Mouse (Mus musculus) forebrain, embryonic 11.5 days (tissue): Measurements from ENCODE around the gene Tiam2. TPM values are rescaled to one million over a fixed set of nuclear protein-coding genes. Genes with fewer than 3 reads are reported as not detected.

ENCODE experiments used
- ATAC-seq: fragments of 200-750 bp; cut with Nextera tagmentation; replicated peaks from 2 replicates; pipeline ENCODE4 v1.8.0; 2017; ENCODE audit warnings: moderate TSS enrichment; ENCODE audit not compliant: low FRiP score
- DNase-seq: peaks from one replicate; pipeline ENCODE4 v3.0.0-alpha.2; 2017; ENCODE audit warnings: low spot score
- H3K27ac ChIP-seq: fragments of 300-500 bp; sonication (generic); 2 replicates; pipeline ENCODE4 v1.5.1; 2014; ENCODE audit warnings: low read depth, low read length
- H3K27me3 ChIP-seq: fragments of 300-500 bp; sonication (generic); 2 replicates; pipeline ENCODE4 v1.6.1; 2014; ENCODE audit warnings: mild to moderate bottlenecking, low read length, mixed read lengths; ENCODE audit not compliant: control insufficient read depth, insufficient read depth
- H3K36me3 ChIP-seq: fragments of 300-500 bp; sonication (generic); 2 replicates; pipeline ENCODE4 v1.6.1; 2014; ENCODE audit warnings: mild to moderate bottlenecking, low read length, moderate library complexity, mixed read lengths; ENCODE audit not compliant: control insufficient read depth, insufficient read depth
- H3K4me1 ChIP-seq: fragments of 300-500 bp; sonication (generic); replicated peaks from 2 replicates; pipeline ENCODE4 v1.6.1; 2014; ENCODE audit warnings: low read length, mixed read lengths; ENCODE audit not compliant: control insufficient read depth, insufficient read depth
- H3K4me2 ChIP-seq: fragments of 300-500 bp; sonication (generic); 2 replicates; pipeline ENCODE4 v1.6.1; 2014; ENCODE audit warnings: low read depth, mild to moderate bottlenecking, low read length, moderate library complexity, mixed read lengths; ENCODE audit not compliant: severe bottlenecking
- H3K4me3 ChIP-seq: fragments of 300-500 bp; sonication (generic); 2 replicates; pipeline ENCODE4 v1.5.1; 2014; ENCODE audit warnings: low read depth, low read length
- H3K9ac ChIP-seq: fragments of 300-500 bp; sonication (generic); 2 replicates; pipeline ENCODE4 v1.6.1; 2014; ENCODE audit warnings: low read length
- H3K9me3 ChIP-seq: fragments of 300-500 bp; sonication (generic); 2 replicates; pipeline ENCODE4 v1.6.1; 2016; ENCODE audit warnings: low read length, mixed read lengths; ENCODE audit not compliant: control insufficient read depth
- WGBS: fragments of 180-500 bp; shearing (Covaris S2); extraction: QIAGEN DNeasy Blood & Tissue Kit; methylation state at CpG from one replicate; pipeline ENCODE4 v1.1.7; 2014; 5-methylcytosine and 5-hydroxymethylcytosine counted together
- polyA plus RNA-seq: library from polyadenylated mRNA; unstranded; fragments of >200 nt; fragmentation: Nextera tagmentation; extraction: Ambion mirVana; gene quantifications from 2 replicates; pipeline ENCODE4 v1.2.1, GENCODE M21; 2014

Gene Tiam2
- polyA plus RNA-seq, 1 experiment from 2014 or later, result 7.4 TPM

DNA sequence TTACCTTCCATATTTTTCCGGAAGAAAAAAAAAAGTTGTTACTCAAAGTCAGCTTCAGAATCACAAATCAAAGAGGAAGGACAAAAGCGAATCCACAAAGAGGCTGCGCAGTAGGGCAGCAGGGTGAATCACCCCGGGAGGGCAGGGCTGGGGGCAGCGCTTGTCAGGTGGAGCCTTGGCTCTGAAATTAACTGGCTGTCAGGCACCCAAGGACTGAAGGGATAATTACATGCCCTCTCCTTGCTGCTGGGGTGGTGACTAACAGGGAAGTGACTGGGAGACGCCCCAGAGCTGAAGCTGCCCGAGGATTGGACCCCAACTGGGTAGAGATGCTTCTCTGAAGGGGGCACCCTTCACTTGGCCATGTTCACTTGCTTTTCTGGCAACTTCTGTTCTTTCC, 159.5 kb downstream of the Tiam2 start:
- no peaks in the 10 kb centered on the region for H3K9me3 ChIP-seq
- H3K27me3 ChIP-seq, result no peaks in the 10 kb centered on the region
- no peak overlapping the region for H3K9ac ChIP-seq
- H3K4me2 ChIP-seq, result no peak overlapping the region
- H3K4me1 ChIP-seq, result no peaks in the 10 kb centered on the region
- no peaks in the 10 kb centered on the region for H3K36me3 ChIP-seq
- ATAC-seq (no peak), DNase-seq (no peak)
- WGBS, result 76% methylated on average over 7 of the region's 7 CpGs
- H3K4me3 ChIP-seq, result no peak overlapping the region
- H3K27ac ChIP-seq, result no peak overlapping the region

DNA sequence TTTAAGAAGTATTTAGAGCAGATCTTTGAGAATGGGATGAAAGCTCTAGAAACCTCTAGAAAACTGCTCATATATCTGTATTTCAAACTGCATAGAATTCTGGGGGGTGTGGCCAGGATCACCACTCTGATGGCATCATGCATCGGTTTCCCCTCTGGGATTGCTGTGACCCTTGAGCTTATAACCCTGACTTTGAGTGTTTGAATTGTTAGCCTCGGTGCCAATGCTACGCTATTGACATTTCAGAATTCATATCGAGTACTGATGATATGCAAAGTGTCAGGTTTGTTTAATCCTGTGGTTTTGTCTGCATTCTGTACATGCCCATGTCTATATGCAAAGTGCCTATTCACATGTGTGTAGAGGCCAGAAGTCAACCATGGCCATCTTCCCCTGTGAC, 160.8 kb downstream of the Tiam2 start:
- Histone ChIP-seq H3K27me3 (no peaks in the 10 kb centered on the region), H3K4me3 (no peak overlapping the region), H3K27ac (no peak overlapping the region), H3K36me3 (no peaks in the 10 kb centered on the region), H3K9ac (no peak overlapping the region), H3K4me1 (no peaks in the 10 kb centered on the region), H3K4me2 (no peak overlapping the region), H3K9me3 (no peaks in the 10 kb centered on the region)
- 92% methylated on average over 4 of the region's 4 CpGs for WGBS
- DNase-seq (no peak), ATAC-seq (no peak)

- Histone ChIP-seq H3K9ac (no peak overlapping the region), H3K27ac (no peak overlapping the region), H3K4me3 (no peak overlapping the region), H3K27me3 (no peaks in the 10 kb centered on the region), H3K36me3 (no peaks in the 10 kb centered on the region), H3K4me2 (no peak overlapping the region), H3K9me3 (no peaks in the 10 kb centered on the region), H3K4me1 (no peaks in the 10 kb centered on the region)
- WGBS, result 74% methylated on average over 12 of the region's 12 CpGs
- ATAC-seq, result peak; percentile 44; the same call in 1 of the 2 replicates
- no peak for DNase-seq
Observed at GRCm38 (mm10) chr17:3487721-3488601, 161.6 kb downstream of the Tiam2 start.

GRCm38 (mm10) chr17:3490216-3490895, 164.0 kb downstream of the Tiam2 start:
- Histone ChIP-seq H3K36me3 (no peaks in the 10 kb centered on the region), H3K9me3 (no peaks in the 10 kb centered on the region), H3K27me3 (no peaks in the 10 kb centered on the region), H3K9ac (no peak overlapping the region), H3K4me2 (no peak overlapping the region), H3K4me1 (no peaks in the 10 kb centered on the region), H3K4me3 (no peak overlapping the region), H3K27ac (no peak overlapping the region)
- no peak for DNase-seq
- WGBS, result 83% methylated on average over 11 of the region's 11 CpGs
- ATAC-seq, result no peak

DNA sequence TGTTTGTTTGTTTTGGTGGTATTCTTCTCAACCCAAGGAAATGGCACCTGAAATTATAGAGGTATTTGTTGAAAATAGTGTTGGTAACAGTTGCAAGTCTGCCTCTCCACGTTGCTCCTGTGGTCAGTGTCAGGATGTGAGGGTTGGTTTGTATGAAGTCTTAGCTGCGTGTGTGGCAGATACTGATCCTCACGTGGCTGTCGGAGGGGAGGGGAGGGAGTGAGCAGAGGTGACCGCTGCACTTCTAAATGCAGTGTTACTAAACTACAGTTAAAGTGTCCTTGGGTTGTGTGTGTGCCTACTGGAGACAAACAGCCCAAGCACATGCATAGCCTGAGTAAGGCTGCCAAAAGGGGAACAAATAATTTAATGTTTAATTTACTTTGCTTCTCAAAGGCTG, 164.7 kb downstream of the Tiam2 start:
- no peak for DNase-seq
- Histone ChIP-seq H3K4me1 (no peaks in the 10 kb centered on the region), H3K27ac (no peak overlapping the region), H3K27me3 (no peaks in the 10 kb centered on the region), H3K36me3 (no peaks in the 10 kb centered on the region), H3K4me2 (no peak overlapping the region), H3K9me3 (no peaks in the 10 kb centered on the region), H3K4me3 (no peak overlapping the region), H3K9ac (no peak overlapping the region)
- 78% methylated on average over 5 of the region's 5 CpGs for WGBS
- no peak for ATAC-seq

GRCm38 (mm10) chr17:3491667-3492066, 165.3 kb downstream of the Tiam2 start:
- ATAC-seq (no peak), DNase-seq (no peak)
- Histone ChIP-seq H3K27me3 (no peaks in the 10 kb centered on the region), H3K36me3 (no peaks in the 10 kb centered on the region), H3K9me3 (no peaks in the 10 kb centered on the region), H3K4me3 (no peak overlapping the region), H3K27ac (no peak overlapping the region), H3K4me1 (no peaks in the 10 kb centered on the region), H3K4me2 (no peak overlapping the region), H3K9ac (no peak overlapping the region)
- 88% methylated on average over 6 of the region's 6 CpGs for WGBS

DNA sequence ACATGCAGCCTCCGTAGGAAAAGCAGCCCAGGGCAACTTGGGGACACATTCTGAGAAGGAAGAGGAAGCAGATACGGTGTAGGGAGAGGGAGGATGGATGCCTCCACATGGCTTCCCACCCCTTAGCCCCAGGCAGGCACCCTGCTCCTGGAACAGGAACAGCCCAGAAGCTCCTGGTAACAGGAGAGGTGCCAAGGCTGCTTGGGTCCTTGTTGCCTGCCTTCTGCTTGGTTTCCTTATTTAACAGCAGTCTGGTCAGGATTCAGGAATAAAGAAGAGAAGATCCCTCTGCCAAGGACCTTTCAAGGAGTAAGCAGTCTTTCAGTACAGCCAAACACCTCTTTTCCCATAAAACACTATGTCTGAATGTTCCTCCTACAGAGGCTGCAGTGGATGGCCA, 169.2 kb downstream of the Tiam2 start:
- Histone ChIP-seq H3K4me2 (no peak overlapping the region), H3K9me3 (no peaks in the 10 kb centered on the region), H3K36me3 (no peaks in the 10 kb centered on the region), H3K27ac (no peak overlapping the region), H3K9ac (no peak overlapping the region), H3K4me3 (no peak overlapping the region), H3K4me1 (no peaks in the 10 kb centered on the region), H3K27me3 (no peaks in the 10 kb centered on the region)
- DNase-seq, result no peak
- ATAC-seq, result no peak
- WGBS, result 85% methylated on average over 2 of the region's 2 CpGs

- ATAC-seq, result no peak
- no peaks in the 10 kb centered on the region for H3K9me3 ChIP-seq
- H3K27ac ChIP-seq, result no peak overlapping the region
- WGBS, result 83% methylated on average over 3 of the region's 3 CpGs
- no peaks in the 10 kb centered on the region for H3K4me1 ChIP-seq
- H3K36me3 ChIP-seq, result no peaks in the 10 kb centered on the region
- no peak overlapping the region for H3K9ac ChIP-seq
- no peak overlapping the region for H3K4me3 ChIP-seq
- no peak for DNase-seq
- no peak overlapping the region for H3K4me2 ChIP-seq
- no peaks in the 10 kb centered on the region for H3K27me3 ChIP-seq
Observed at GRCm38 (mm10) chr17:3496080-3496479, 169.7 kb downstream of the Tiam2 start.
